Mouse (Mus musculus) ovary, postnatal 36 days (tissue): ENCODE data around the gene Ccdc15.

ENCODE experiments used
- DNase-seq: peaks from one replicate; pipeline ENCODE4 v3.0.0; 2022; ENCODE audit warnings: low spot score, mixed read lengths

Gene Ccdc15

GRCm38 (mm10) chr9:37347988-37348642 lies at the start of gene Ccdc15:
Gene Ccdc15, minus strand, starts transcription at chr9:37348432.
- DNase-seq, result peak; percentile 96

GRCm38 (mm10) chr9:37393482-37394131 lies 45.4 kb upstream of the Ccdc15 start:
- DNase-seq, result no peak

GRCm38 (mm10) chr9:37392071-37392470 lies 43.8 kb upstream of the Ccdc15 start:
- no peak for DNase-seq

- DNase-seq, result no peak
Observed at GRCm38 (mm10) chr9:37390891-37391290, 42.7 kb upstream of the Ccdc15 start.

GRCm38 (mm10) chr9:37384284-37385182 lies 36.3 kb upstream of the Ccdc15 start:
- peak; percentile 68 for DNase-seq

- no peak for DNase-seq
Observed at GRCm38 (mm10) chr9:37383161-37383560, 34.9 kb upstream of the Ccdc15 start.

GRCm38 (mm10) chr9:37375718-37376117 lies 27.5 kb upstream of the Ccdc15 start:
- no peak for DNase-seq

- DNase-seq, result no peak
Observed at GRCm38 (mm10) chr9:37371232-37371801, 23.1 kb upstream of the Ccdc15 start.

GRCm38 (mm10) chr9:37368860-37369259 lies 20.6 kb upstream of the Ccdc15 start:
- DNase-seq, result no peak

GRCm38 (mm10) chr9:37368081-37368830 lies 20.0 kb upstream of the Ccdc15 start:
- no peak for DNase-seq

- no peak for DNase-seq
Observed at GRCm38 (mm10) chr9:37367301-37368080, 19.3 kb upstream of the Ccdc15 start, which contains the start of gene Hepacam. Gene Hepacam, plus strand, starts transcription at chr9:37367351.

- DNase-seq, result no peak
Observed at GRCm38 (mm10) chr9:37365706-37366105, 17.5 kb upstream of the Ccdc15 start.

- no peak for DNase-seq
Observed at GRCm38 (mm10) chr9:37364392-37364791, 16.2 kb upstream of the Ccdc15 start.

- DNase-seq, result no peak
Observed at GRCm38 (mm10) chr9:37363551-37363950, 15.3 kb upstream of the Ccdc15 start.

GRCm38 (mm10) chr9:37362881-37363280 lies 14.6 kb upstream of the Ccdc15 start:
- DNase-seq, result no peak

GRCm38 (mm10) chr9:37362084-37362483 lies 13.9 kb upstream of the Ccdc15 start:
- DNase-seq, result no peak

GRCm38 (mm10) chr9:37359331-37360220 lies 11.3 kb upstream of the Ccdc15 start:
- DNase-seq, result peak; percentile 45

GRCm38 (mm10) chr9:37358713-37359330 lies 10.6 kb upstream of the Ccdc15 start:
- no peak for DNase-seq

- no peak for DNase-seq
Observed at GRCm38 (mm10) chr9:37354485-37354884, 6.3 kb upstream of the Ccdc15 start.
